Mouse (Mus musculus): ENCODE data around the gene Phlpp1.

GRCm38 (mm10) chr1:106362841-106363604 lies 191.5 kb downstream of the Phlpp1 start:
- TF ChIP-seq POLR2A (IDR thresholded peaks at IDR 0.05; ENCODE audit: borderline replicate concordance, control insufficient read depth, low read depth, low read length) (no peak), CTCF (IDR thresholded peaks at IDR 0.05; ENCODE audit: control insufficient read depth, insufficient read depth, low read length) (no peak)
